Mouse (Mus musculus) kidney, embryonic 14.5 days (tissue): ENCODE data around the gene Ppp1r3d. TPM values are rescaled to one million over a fixed set of nuclear protein-coding genes. Genes with fewer than 3 reads are reported as not detected.
A peak's percentile ranks its signal among the peaks of the same experiment; 100 is the strongest.

Experiments used
- ATAC-seq: fragments of 200-750 bp; cut with Nextera tagmentation; 2 replicates; pipeline ENCODE4 v1.8.0; 2017; ENCODE audit warnings: moderate number of reproducible peaks, mild to moderate bottlenecking, moderate TSS enrichment, moderate library complexity; ENCODE audit not compliant: low FRiP score, low TSS enrichment
- H3K27ac ChIP-seq: fragments of 300-500 bp; sonication (generic); 2 replicates; pipeline ENCODE4 v1.5.1; 2014; ENCODE audit warnings: low read depth, mild to moderate bottlenecking, low read length, moderate library complexity, mixed read lengths
- H3K27me3 ChIP-seq: fragments of 300-500 bp; sonication (generic); 2 replicates; pipeline ENCODE4 v1.6.1; 2014; ENCODE audit warnings: mild to moderate bottlenecking, low read length; ENCODE audit not compliant: control insufficient read depth, insufficient read depth
- H3K36me3 ChIP-seq: fragments of 300-500 bp; sonication (generic); 2 replicates; pipeline ENCODE4 v1.6.1; 2014; ENCODE audit warnings: low read length, mixed read lengths; ENCODE audit not compliant: control insufficient read depth, insufficient read depth
- H3K4me1 ChIP-seq: fragments of 300-500 bp; sonication (generic); 2 replicates; pipeline ENCODE4 v1.6.1; 2014; ENCODE audit warnings: low read length, mixed read lengths; ENCODE audit not compliant: control insufficient read depth, insufficient read depth
- H3K4me2 ChIP-seq: fragments of 300-500 bp; sonication (generic); replicated peaks from 2 replicates; pipeline ENCODE4 v1.6.1; 2014; ENCODE audit warnings: low read depth, mild to moderate bottlenecking, low read length
- H3K4me3 ChIP-seq: fragments of 300-500 bp; sonication (generic); 2 replicates; pipeline ENCODE4 v1.5.1; 2014; ENCODE audit warnings: mild to moderate bottlenecking, low read length
- H3K9ac ChIP-seq: fragments of 300-500 bp; sonication (generic); 2 replicates; pipeline ENCODE4 v1.6.1; 2014; ENCODE audit warnings: low read depth, mild to moderate bottlenecking, low read length, moderate library complexity
- H3K9me3 ChIP-seq: fragments of 300-500 bp; sonication (generic); 2 replicates; pipeline ENCODE4 v1.6.1; 2016; ENCODE audit warnings: low read length; ENCODE audit not compliant: control insufficient read depth
- WGBS: fragments of 180-500 bp; shearing (Covaris S2); extraction: QIAGEN DNeasy Blood & Tissue Kit; methylation state at CpG from one replicate; pipeline ENCODE4 v1.1.7; 2014; 5-methylcytosine and 5-hydroxymethylcytosine counted together
- polyA plus RNA-seq: library from polyadenylated mRNA; unstranded; fragments of >200 nt; fragmentation: Nextera tagmentation; extraction: Ambion mirVana; gene quantifications from 2 replicates; pipeline ENCODE4 v1.2.1, GENCODE M21; 2014

Ppp1r3d gene
- polyA plus RNA-seq, 1 experiment from 2014 or later, result 2.1 TPM

GRCm38 (mm10) chr2:178433903-178434302, 19.6 kb upstream of the Ppp1r3d start:
- H3K27ac ChIP-seq, result no peak overlapping the region
- ATAC-seq, result no peak
- no peak overlapping the region for H3K4me2 ChIP-seq
- no peaks in the 10 kb centered on the region for H3K27me3 ChIP-seq
- H3K4me3 ChIP-seq, result no peak overlapping the region
- H3K36me3 ChIP-seq, result no peaks in the 10 kb centered on the region
- no peak overlapping the region for H3K9ac ChIP-seq
- 86% methylated on average over 2 of the region's 2 CpGs for WGBS
- no peaks in the 10 kb centered on the region for H3K9me3 ChIP-seq
- no peaks in the 10 kb centered on the region for H3K4me1 ChIP-seq

DNA sequence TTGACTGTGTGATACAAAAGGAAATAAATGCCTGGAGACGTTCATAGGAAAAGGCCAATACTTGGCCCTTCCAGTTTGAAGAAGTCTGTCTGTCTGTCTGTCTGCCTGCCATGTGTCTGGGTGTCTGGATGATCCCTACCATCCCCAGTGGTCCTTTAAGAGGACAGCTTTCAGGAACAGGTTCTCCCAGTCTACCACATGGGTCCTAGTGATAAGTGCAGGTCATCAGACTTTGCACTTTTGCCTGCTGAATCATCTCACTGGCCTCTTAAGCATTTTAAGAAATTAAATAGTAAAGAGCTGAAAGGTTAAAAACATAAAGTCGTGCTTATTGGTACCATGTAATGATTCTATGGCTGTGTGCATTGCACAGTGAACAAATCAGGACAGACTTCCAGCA, 19.2 kb upstream of the Ppp1r3d start:
- Histone ChIP-seq H3K4me1 (no peaks in the 10 kb centered on the region), H3K9ac (no peak overlapping the region), H3K36me3 (no peaks in the 10 kb centered on the region), H3K27me3 (no peaks in the 10 kb centered on the region), H3K9me3 (no peaks in the 10 kb centered on the region), H3K27ac (no peak overlapping the region), H3K4me2 (no peak overlapping the region), H3K4me3 (no peak overlapping the region)
- 72% methylated on average over 2 of the region's 2 CpGs for WGBS
- no peak for ATAC-seq

DNA sequence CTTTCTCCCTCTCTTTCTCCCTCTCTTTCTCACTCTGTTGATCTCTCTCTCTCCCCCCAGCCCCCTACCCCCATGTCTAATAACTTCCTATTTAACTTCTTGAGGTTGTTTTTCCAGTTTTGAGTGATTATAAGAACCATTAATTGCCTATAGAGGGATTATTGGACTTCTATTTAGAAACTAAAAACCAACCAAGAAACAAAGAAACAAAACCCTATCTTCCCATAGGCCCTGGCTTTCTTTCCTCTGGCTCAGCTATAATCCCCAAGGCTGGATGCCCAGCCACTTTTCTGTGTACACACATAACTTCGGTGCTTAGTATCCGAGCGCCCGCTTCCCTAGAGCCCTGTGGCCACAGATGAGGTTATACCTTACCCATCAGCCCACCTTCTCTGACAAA, 16.0 kb upstream of the Ppp1r3d start, which contains the start of gene Cdh26:
Gene Cdh26, plus strand, starts transcription at position 301 of the 400 bp plus-strand sequence.
- whole genome bisulfite sequencing, result 91% methylated on average over 4 of the region's 4 CpGs
- Histone ChIP-seq H3K4me2 (no peak within 1 kb of the TSS), H3K27me3 (no peaks in the 10 kb centered on the region), H3K9ac (no peak within 1 kb of the TSS), H3K27ac (no peak within 1 kb of the TSS), H3K36me3 (no peaks in the 10 kb centered on the region), H3K4me3 (no peak within 1 kb of the TSS), H3K9me3 (no peaks in the 10 kb centered on the region), H3K4me1 (no peaks in the 10 kb centered on the region)
- ATAC-seq, result no peak

- 72% methylated on average over 6 of the region's 6 CpGs for WGBS
- Histone ChIP-seq H3K36me3 (no peaks in the 10 kb centered on the region), H3K4me3 (no peak overlapping the region), H3K9ac (no peak overlapping the region), H3K4me2 (no peak overlapping the region), H3K27ac (no peak overlapping the region), H3K4me1 (no peaks in the 10 kb centered on the region), H3K27me3 (no peaks in the 10 kb centered on the region), H3K9me3 (no peaks in the 10 kb centered on the region)
- ATAC-seq, result no peak
These were observed 15.2 kb upstream of the Ppp1r3d start for GRCm38 (mm10) chr2:178429426-178429825.

- no peak for ATAC-seq
- no peaks in the 10 kb centered on the region for H3K27me3 ChIP-seq
- WGBS, result 87% methylated on average over 4 of the region's 4 CpGs
- H3K27ac ChIP-seq, result no peak overlapping the region
- no peaks in the 10 kb centered on the region for H3K36me3 ChIP-seq
- H3K4me3 ChIP-seq, result no peak overlapping the region
- no peak overlapping the region for H3K9ac ChIP-seq
- no peak overlapping the region for H3K4me2 ChIP-seq
- no peaks in the 10 kb centered on the region for H3K4me1 ChIP-seq
- no peaks in the 10 kb centered on the region for H3K9me3 ChIP-seq
These were observed 14.4 kb upstream of the Ppp1r3d start for GRCm38 (mm10) chr2:178428676-178429075.

GRCm38 (mm10) chr2:178428183-178428582, 13.9 kb upstream of the Ppp1r3d start:
- no peaks in the 10 kb centered on the region for H3K36me3 ChIP-seq
- no peak overlapping the region for H3K4me2 ChIP-seq
- no peaks in the 10 kb centered on the region for H3K4me1 ChIP-seq
- no peak overlapping the region for H3K9ac ChIP-seq
- 81% methylated on average over 9 of the region's 9 CpGs for WGBS
- H3K27me3 ChIP-seq, result no peaks in the 10 kb centered on the region
- H3K9me3 ChIP-seq, result no peaks in the 10 kb centered on the region
- no peak overlapping the region for H3K27ac ChIP-seq
- no peak for ATAC-seq
- no peak overlapping the region for H3K4me3 ChIP-seq

GRCm38 (mm10) chr2:178427181-178427580, 12.9 kb upstream of the Ppp1r3d start:
- no peaks in the 10 kb centered on the region for H3K27me3 ChIP-seq
- H3K27ac ChIP-seq, result no peak overlapping the region
- no peaks in the 10 kb centered on the region for H3K36me3 ChIP-seq
- 79% methylated on average over 5 of the region's 5 CpGs for WGBS
- no peak overlapping the region for H3K9ac ChIP-seq
- no peaks in the 10 kb centered on the region for H3K9me3 ChIP-seq
- H3K4me1 ChIP-seq, result no peaks in the 10 kb centered on the region
- H3K4me3 ChIP-seq, result no peak overlapping the region
- ATAC-seq, result no peak
- H3K4me2 ChIP-seq, result no peak overlapping the region

GRCm38 (mm10) chr2:178426229-178426628, 12.0 kb upstream of the Ppp1r3d start:
- no peaks in the 10 kb centered on the region for H3K9me3 ChIP-seq
- no peak overlapping the region for H3K27ac ChIP-seq
- H3K9ac ChIP-seq, result no peak overlapping the region
- no peaks in the 10 kb centered on the region for H3K27me3 ChIP-seq
- WGBS, result 44% methylated on average over 4 of the region's 4 CpGs
- H3K4me2 ChIP-seq, result no peak overlapping the region
- no peaks in the 10 kb centered on the region for H3K36me3 ChIP-seq
- peak; percentile 24; the same call in 1 of the 2 replicates for ATAC-seq
- no peaks in the 10 kb centered on the region for H3K4me1 ChIP-seq
- no peak overlapping the region for H3K4me3 ChIP-seq

DNA sequence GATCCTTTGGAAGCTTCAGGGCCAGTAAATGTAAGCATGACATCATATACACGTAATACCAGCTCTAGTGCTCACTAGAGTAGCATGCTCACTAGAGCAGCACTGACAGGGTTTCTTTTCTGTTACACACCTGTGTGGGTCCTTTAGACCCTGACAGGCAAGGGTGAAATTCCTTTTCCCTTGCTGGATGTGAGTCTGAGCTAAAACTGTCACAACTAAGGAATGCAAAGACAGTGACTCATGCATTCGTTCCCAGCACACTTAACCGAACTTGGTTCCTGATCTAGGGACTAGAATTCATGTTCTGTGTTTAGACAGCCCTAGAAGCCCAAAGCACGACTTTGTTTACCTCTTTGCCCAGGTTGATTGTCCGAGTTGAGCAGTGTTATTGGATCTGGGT, 9.0 kb upstream of the Ppp1r3d start:
- Histone ChIP-seq H3K27ac (no peak overlapping the region), H3K4me3 (no peak overlapping the region), H3K9me3 (no peaks in the 10 kb centered on the region), H3K4me2 (no peak overlapping the region), H3K9ac (no peak overlapping the region), H3K36me3 (peaks cover 2% of the 10 kb centered on the region; the same call in 1 of the 2 replicates), H3K27me3 (no peaks in the 10 kb centered on the region), H3K4me1 (no peaks in the 10 kb centered on the region)
- 76% methylated on average over 5 of the region's 5 CpGs for WGBS
- no peak for ATAC-seq
